Mouse (Mus musculus): Measurements from ENCODE around the gene Hephl1. TPM values are rescaled to one million over a fixed set of nuclear protein-coding genes. Genes with fewer than 3 reads are reported as not detected.
"Not testable (repeated sequence)": the region's sequence is repeated elsewhere in the genome, so short reads cannot be mapped to it uniquely, and the experiment has no call there.

Gene Hephl1
- polyA plus RNA-seq, 1 experiment from 2014 or later = not detected

- no peak for ATAC-seq
- no peaks in the 10 kb centered on the region for H3K27me3 ChIP-seq
These were observed 8.2 kb downstream of the Hephl1 start for GRCm38 (mm10) chr9:15103579-15104300.

GRCm38 (mm10) chr9:15101531-15102161, 10.3 kb downstream of the Hephl1 start:
- Histone ChIP-seq H3K36me3 (ENCODE audit: poor library complexity, severe bottlenecking) (no peaks in the 10 kb centered on the region), H3K9me3 (replicated peaks) (no peaks in the 10 kb centered on the region), H3K4me2 (no peak overlapping the region), H3K4me3 (no peak overlapping the region), H3K4me1 (no peaks in the 10 kb centered on the region), H3K27me3 (no peaks in the 10 kb centered on the region), H3K27ac (no peak overlapping the region), H3K9ac (no peak overlapping the region)
- WGBS = 91% methylated on average over 7 of the region's 7 CpGs
- no peak for ATAC-seq

More at GRCm38 (mm10) chr9:15103579-15104300, 8.2 kb downstream of the Hephl1 start:
- Histone ChIP-seq H3K27ac (no peak overlapping the region), H3K9ac (no peak overlapping the region), H3K36me3 (ENCODE audit: poor library complexity, severe bottlenecking) (no peaks in the 10 kb centered on the region), H3K9me3 (replicated peaks) (no peaks in the 10 kb centered on the region), H3K4me2 (no peak overlapping the region), H3K4me1 (no peaks in the 10 kb centered on the region), H3K4me3 (no peak overlapping the region)
- WGBS = 71% methylated on average over 11 of the region's 11 CpGs

GRCm38 (mm10) chr9:15098421-15098820, 13.5 kb downstream of the Hephl1 start:
- H3K4me2 ChIP-seq; ATAC-seq; H3K36me3 ChIP-seq (ENCODE audit: poor library complexity, severe bottlenecking); H3K27me3 ChIP-seq; H3K9me3 ChIP-seq (replicated peaks); H3K9ac ChIP-seq; H3K4me3 ChIP-seq; H3K27ac ChIP-seq; H3K4me1 ChIP-seq: not testable (repeated sequence)
- 87% methylated on average over 6 of the region's 7 CpGs for WGBS

GRCm38 (mm10) chr9:15097172-15097571, 14.7 kb downstream of the Hephl1 start:
- no peak for ATAC-seq
- 83% methylated on average over 2 of the region's 2 CpGs for WGBS
- H3K9ac ChIP-seq = no peak overlapping the region
- no peaks in the 10 kb centered on the region for H3K9me3 ChIP-seq (replicated peaks)
- H3K4me2 ChIP-seq = no peak overlapping the region
- no peaks in the 10 kb centered on the region for H3K4me1 ChIP-seq
- no peak overlapping the region for H3K27ac ChIP-seq
- no peak overlapping the region for H3K4me3 ChIP-seq
- H3K36me3 ChIP-seq (ENCODE audit: poor library complexity, severe bottlenecking) = no peaks in the 10 kb centered on the region
- no peaks in the 10 kb centered on the region for H3K27me3 ChIP-seq

GRCm38 (mm10) chr9:15096161-15096560, 15.7 kb downstream of the Hephl1 start:
- H3K27ac ChIP-seq = no peak overlapping the region
- no peak for ATAC-seq
- H3K4me3 ChIP-seq = no peak overlapping the region
- 92% methylated on average over 1 of the region's 1 CpGs for WGBS
- no peaks in the 10 kb centered on the region for H3K9me3 ChIP-seq (replicated peaks)
- H3K4me1 ChIP-seq = no peaks in the 10 kb centered on the region
- H3K36me3 ChIP-seq (ENCODE audit: poor library complexity, severe bottlenecking) = no peaks in the 10 kb centered on the region
- H3K9ac ChIP-seq = no peak overlapping the region
- no peaks in the 10 kb centered on the region for H3K27me3 ChIP-seq
- H3K4me2 ChIP-seq = no peak overlapping the region

GRCm38 (mm10) chr9:15095206-15095605, 16.7 kb downstream of the Hephl1 start:
- Histone ChIP-seq H3K4me3 (no peak overlapping the region), H3K9ac (no peak overlapping the region), H3K9me3 (replicated peaks) (no peaks in the 10 kb centered on the region), H3K27me3 (no peaks in the 10 kb centered on the region), H3K4me2 (no peak overlapping the region), H3K36me3 (ENCODE audit: poor library complexity, severe bottlenecking) (no peaks in the 10 kb centered on the region), H3K4me1 (no peaks in the 10 kb centered on the region), H3K27ac (no peak overlapping the region)
- 76% methylated on average over 3 of the region's 3 CpGs for WGBS
- no peak for ATAC-seq

- H3K27ac ChIP-seq = no peak overlapping the region
- no peaks in the 10 kb centered on the region for H3K27me3 ChIP-seq
- H3K4me2 ChIP-seq = no peak overlapping the region
- ATAC-seq = no peak
- no peak overlapping the region for H3K9ac ChIP-seq
- H3K9me3 ChIP-seq (replicated peaks) = no peaks in the 10 kb centered on the region
- H3K36me3 ChIP-seq (ENCODE audit: poor library complexity, severe bottlenecking) = no peaks in the 10 kb centered on the region
- no peak overlapping the region for H3K4me3 ChIP-seq
- no peaks in the 10 kb centered on the region for H3K4me1 ChIP-seq
- WGBS = 81% methylated on average over 6 of the region's 6 CpGs
These were observed 43.1 kb downstream of the Hephl1 start for GRCm38 (mm10) chr9:15068686-15069295.

- Histone ChIP-seq H3K4me1 (no peaks in the 10 kb centered on the region), H3K36me3 (ENCODE audit: poor library complexity, severe bottlenecking) (no peaks in the 10 kb centered on the region), H3K9ac (no peak overlapping the region), H3K4me2 (no peak overlapping the region), H3K27me3 (no peaks in the 10 kb centered on the region), H3K9me3 (replicated peaks) (no peaks in the 10 kb centered on the region), H3K27ac (no peak overlapping the region), H3K4me3 (no peak overlapping the region)
- ATAC-seq = no peak
- WGBS = 73% methylated on average over 7 of the region's 7 CpGs
These were observed 43.8 kb downstream of the Hephl1 start for GRCm38 (mm10) chr9:15067995-15068685.

- Histone ChIP-seq H3K4me3 (no peak overlapping the region), H3K27me3 (no peaks in the 10 kb centered on the region), H3K36me3 (ENCODE audit: poor library complexity, severe bottlenecking) (no peaks in the 10 kb centered on the region), H3K9me3 (replicated peaks) (no peaks in the 10 kb centered on the region), H3K4me1 (no peaks in the 10 kb centered on the region), H3K4me2 (no peak overlapping the region), H3K9ac (no peak overlapping the region), H3K27ac (no peak overlapping the region)
- WGBS = 19% methylated on average over 1 of the region's 1 CpGs
- no peak for ATAC-seq
These were observed 47.7 kb downstream of the Hephl1 start for GRCm38 (mm10) chr9:15064176-15064575.

- Histone ChIP-seq H3K36me3 (ENCODE audit: poor library complexity, severe bottlenecking) (no peaks in the 10 kb centered on the region), H3K4me1 (no peaks in the 10 kb centered on the region), H3K9me3 (replicated peaks) (no peaks in the 10 kb centered on the region), H3K9ac (no peak overlapping the region), H3K4me2 (no peak overlapping the region), H3K27me3 (no peaks in the 10 kb centered on the region), H3K4me3 (no peak overlapping the region), H3K27ac (no peak overlapping the region)
- no peak for ATAC-seq
- WGBS = 89% methylated on average over 5 of the region's 5 CpGs
These were observed 51.1 kb downstream of the Hephl1 start for GRCm38 (mm10) chr9:15060847-15061246.

GRCm38 (mm10) chr9:15060026-15060425, 51.9 kb downstream of the Hephl1 start:
- Histone ChIP-seq H3K4me3 (no peak overlapping the region), H3K4me1 (no peaks in the 10 kb centered on the region), H3K36me3 (ENCODE audit: poor library complexity, severe bottlenecking) (no peaks in the 10 kb centered on the region), H3K9ac (no peak overlapping the region), H3K27me3 (no peaks in the 10 kb centered on the region), H3K4me2 (no peak overlapping the region), H3K9me3 (replicated peaks) (no peaks in the 10 kb centered on the region), H3K27ac (no peak overlapping the region)
- ATAC-seq = no peak
- 85% methylated on average over 6 of the region's 6 CpGs for WGBS

GRCm38 (mm10) chr9:15045740-15046139, 66.2 kb downstream of the Hephl1 start:
- Histone ChIP-seq H3K27ac (peak overlapping the region; percentile 96), H3K4me1 (peaks cover 38% of the 10 kb centered on the region), H3K9me3 (replicated peaks) (no peaks in the 10 kb centered on the region), H3K4me3 (peak overlapping the region; percentile 71), H3K36me3 (ENCODE audit: poor library complexity, severe bottlenecking) (peaks cover 5% of the 10 kb centered on the region), H3K9ac (peak overlapping the region; percentile 92), H3K4me2 (peak overlapping the region; percentile 72), H3K27me3 (no peaks in the 10 kb centered on the region)
- WGBS = 41% methylated on average over 10 of the region's 10 CpGs
- peak; percentile 16; the same call in 1 of the 2 replicates for ATAC-seq
